Mouse (Mus musculus): ENCODE results near the gene Gm17622. TPM values are rescaled to one million over a fixed set of nuclear protein-coding genes. Genes with fewer than 3 reads are reported as not detected.

The Gm17622 gene
- polyA plus RNA-seq (2012; rRNA removed) = not detected in 2 replicates

GRCm38 (mm10) chr13:96490433-96490832, at the start of gene Gm17622:
Gene Gm17622 (plus strand): TSS chr13:96490733.
- H3K4me1 ChIP-seq (ENCODE audit: control insufficient read depth, insufficient read depth, insufficient read length, low read length) = no peaks in the 10 kb centered on the region
- no peak within 1 kb of the TSS for H3K4me3 ChIP-seq (ENCODE audit: low read depth, low read length)
- peaks cover 22% of the 10 kb centered on the region for H3K36me3 ChIP-seq (ENCODE audit: control insufficient read depth, insufficient read depth, low read length)
- WGBS = 96% methylated on average over 3 of the region's 3 CpGs
- H3K27ac ChIP-seq (ENCODE audit: insufficient read depth, low read depth, low read length) = no peak within 1 kb of the TSS
- no peaks in the 10 kb centered on the region for H3K27me3 ChIP-seq (ENCODE audit: control insufficient read depth, insufficient read depth, low read length)
- TF ChIP-seq CTCF (IDR thresholded peaks at IDR 0.05; ENCODE audit: extremely low read depth, insufficient read length, insufficient replicate concordance, low read depth, low read length) (no peak), POLR2A (IDR thresholded peaks at IDR 0.05; ENCODE audit: low read depth, low read length) (no peak)

GRCm38 (mm10) chr13:96450205-96450856, 40.2 kb upstream of the Gm17622 start:
- Histone ChIP-seq H3K4me1 (ENCODE audit: control insufficient read depth, insufficient read depth, insufficient read length, low read length) (peaks cover 6% of the 10 kb centered on the region; the same call in 1 of the 2 replicates), H3K36me3 (ENCODE audit: control insufficient read depth, insufficient read depth, low read length) (no peaks in the 10 kb centered on the region), H3K27me3 (ENCODE audit: control insufficient read depth, insufficient read depth, low read length) (no peaks in the 10 kb centered on the region), H3K4me3 (ENCODE audit: low read depth, low read length) (no peak overlapping the region), H3K27ac (ENCODE audit: insufficient read depth, low read depth, low read length) (no peak overlapping the region)
- 89% methylated on average over 11 of the region's 11 CpGs for WGBS
- TF ChIP-seq CTCF (IDR thresholded peaks at IDR 0.05; ENCODE audit: extremely low read depth, insufficient read length, insufficient replicate concordance, low read depth, low read length) = no peak
- no peak for TF ChIP-seq POLR2A (IDR thresholded peaks at IDR 0.05; ENCODE audit: low read depth, low read length)

- Histone ChIP-seq H3K36me3 (ENCODE audit: control insufficient read depth, insufficient read depth, low read length) (no peaks in the 10 kb centered on the region), H3K4me3 (ENCODE audit: low read depth, low read length) (no peak overlapping the region), H3K27me3 (ENCODE audit: control insufficient read depth, insufficient read depth, low read length) (no peaks in the 10 kb centered on the region), H3K27ac (ENCODE audit: insufficient read depth, low read depth, low read length) (no peak overlapping the region), H3K4me1 (ENCODE audit: control insufficient read depth, insufficient read depth, insufficient read length, low read length) (peaks cover 6% of the 10 kb centered on the region; the same call in 1 of the 2 replicates)
- WGBS = 90% methylated on average over 7 of the region's 7 CpGs
- TF ChIP-seq POLR2A (IDR thresholded peaks at IDR 0.05; ENCODE audit: low read depth, low read length) (no peak), CTCF (IDR thresholded peaks at IDR 0.05; ENCODE audit: extremely low read depth, insufficient read length, insufficient replicate concordance, low read depth, low read length) (no peak)
Observed at GRCm38 (mm10) chr13:96450869-96451268, 39.7 kb upstream of the Gm17622 start.

GRCm38 (mm10) chr13:96451386-96452140, 39.0 kb upstream of the Gm17622 start:
- no peaks in the 10 kb centered on the region for H3K36me3 ChIP-seq (ENCODE audit: control insufficient read depth, insufficient read depth, low read length)
- no peaks in the 10 kb centered on the region for H3K27me3 ChIP-seq (ENCODE audit: control insufficient read depth, insufficient read depth, low read length)
- WGBS = 44% methylated on average over 11 of the region's 11 CpGs
- no peak overlapping the region for H3K4me3 ChIP-seq (ENCODE audit: low read depth, low read length)
- H3K27ac ChIP-seq (ENCODE audit: insufficient read depth, low read depth, low read length) = no peak overlapping the region
- TF ChIP-seq POLR2A (IDR thresholded peaks at IDR 0.05; ENCODE audit: low read depth, low read length) = no peak
- no peak for TF ChIP-seq CTCF (IDR thresholded peaks at IDR 0.05; ENCODE audit: extremely low read depth, insufficient read length, insufficient replicate concordance, low read depth, low read length)
- peaks cover 6% of the 10 kb centered on the region; the same call in 1 of the 2 replicates for H3K4me1 ChIP-seq (ENCODE audit: control insufficient read depth, insufficient read depth, insufficient read length, low read length)

- Histone ChIP-seq H3K27ac (ENCODE audit: insufficient read depth, low read depth, low read length) (no peak overlapping the region), H3K4me1 (ENCODE audit: control insufficient read depth, insufficient read depth, insufficient read length, low read length) (peaks cover 10% of the 10 kb centered on the region; the same call in 1 of the 2 replicates), H3K27me3 (ENCODE audit: control insufficient read depth, insufficient read depth, low read length) (no peaks in the 10 kb centered on the region), H3K36me3 (ENCODE audit: control insufficient read depth, insufficient read depth, low read length) (no peaks in the 10 kb centered on the region), H3K4me3 (ENCODE audit: low read depth, low read length) (no peak overlapping the region)
- TF ChIP-seq CTCF (IDR thresholded peaks at IDR 0.05; ENCODE audit: extremely low read depth, insufficient read length, insufficient replicate concordance, low read depth, low read length) (no peak), POLR2A (IDR thresholded peaks at IDR 0.05; ENCODE audit: low read depth, low read length) (no peak)
- 95% methylated on average over 3 of the region's 3 CpGs for WGBS
Observed at GRCm38 (mm10) chr13:96452621-96453020, 37.9 kb upstream of the Gm17622 start.

GRCm38 (mm10) chr13:96454288-96454687, 36.2 kb upstream of the Gm17622 start:
- peaks cover 15% of the 10 kb centered on the region; the same call in 1 of the 2 replicates for H3K4me1 ChIP-seq (ENCODE audit: control insufficient read depth, insufficient read depth, insufficient read length, low read length)
- H3K27me3 ChIP-seq (ENCODE audit: control insufficient read depth, insufficient read depth, low read length) = no peaks in the 10 kb centered on the region
- H3K27ac ChIP-seq (ENCODE audit: insufficient read depth, low read depth, low read length) = peak overlapping the region; percentile 54; the same call in 1 of the 2 replicates
- no peaks in the 10 kb centered on the region for H3K36me3 ChIP-seq (ENCODE audit: control insufficient read depth, insufficient read depth, low read length)
- 22% methylated on average over 3 of the region's 3 CpGs for WGBS
- no peak overlapping the region for H3K4me3 ChIP-seq (ENCODE audit: low read depth, low read length)
- TF ChIP-seq CTCF (IDR thresholded peaks at IDR 0.05; ENCODE audit: extremely low read depth, insufficient read length, insufficient replicate concordance, low read depth, low read length) (no peak), POLR2A (IDR thresholded peaks at IDR 0.05; ENCODE audit: low read depth, low read length) (no peak)

- Histone ChIP-seq H3K4me3 (ENCODE audit: low read depth, low read length) (no peak overlapping the region), H3K27me3 (ENCODE audit: control insufficient read depth, insufficient read depth, low read length) (no peaks in the 10 kb centered on the region), H3K27ac (ENCODE audit: insufficient read depth, low read depth, low read length) (peak overlapping the region; percentile 26), H3K36me3 (ENCODE audit: control insufficient read depth, insufficient read depth, low read length) (no peaks in the 10 kb centered on the region), H3K4me1 (ENCODE audit: control insufficient read depth, insufficient read depth, insufficient read length, low read length) (peaks cover 17% of the 10 kb centered on the region; the same call in 1 of the 2 replicates)
- no peak for TF ChIP-seq POLR2A (IDR thresholded peaks at IDR 0.05; ENCODE audit: low read depth, low read length)
- no peak for TF ChIP-seq CTCF (IDR thresholded peaks at IDR 0.05; ENCODE audit: extremely low read depth, insufficient read length, insufficient replicate concordance, low read depth, low read length)
- 38% methylated on average over 5 of the region's 5 CpGs for WGBS
Observed at GRCm38 (mm10) chr13:96457566-96457965, 33.0 kb upstream of the Gm17622 start.

All from small intestine, adult 2 months (tissue).